ENCODE assay signal across 9 mouse cellular contexts in the genomic region with DNA sequence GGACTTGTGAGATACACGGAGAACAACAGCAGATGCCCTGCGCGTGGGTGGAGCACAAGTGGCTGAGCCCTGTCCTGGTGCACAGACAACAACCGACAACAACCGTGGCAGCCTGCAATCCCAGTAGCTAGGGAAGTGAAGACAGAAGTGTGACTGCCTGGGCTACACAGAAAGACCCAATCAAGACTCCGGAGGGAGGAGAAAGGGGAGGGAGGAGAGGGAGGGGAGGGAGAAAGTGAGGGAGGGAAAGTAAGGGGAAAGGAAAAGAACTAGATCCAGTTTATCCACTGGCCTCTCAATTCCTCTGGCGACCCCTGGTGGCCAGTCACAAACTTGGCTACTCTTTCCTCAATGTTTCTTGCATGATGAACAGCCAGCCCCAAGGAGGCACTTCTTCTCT. TPM values are rescaled to one million over a fixed set of nuclear protein-coding genes. Genes with fewer than 3 reads are reported as not detected.
A peak's percentile ranks its signal among the peaks of the same experiment; 100 is the strongest.
DNase-seq lines count a peak whose midpoint lies in the region; ATAC-seq and TF ChIP-seq lines count a peak whose summit lies in the region.
"Had no signal": no experiment of that assay in that cellular context is flagged by ENCODE, and none has a peak within 500 bp of the region (broad histone marks: within the 10 kb centered on the region; RNA-seq: fewer than 3 reads in every experiment).

No protein-coding gene starts in this region.

- H3K9me3 ChIP-seq in ES-E14 (ENCODE audit: control insufficient read depth, insufficient read depth, low read depth, low read length) = no peaks in the 10 kb centered on the region
- no peaks in the 10 kb centered on the region for H3K9me3 ChIP-seq in forebrain, postnatal 0 days (ENCODE audit: low read length)
- H3K9me3 ChIP-seq in lung, embryonic 15.5 days = no peaks in the 10 kb centered on the region

- H3K4me1 ChIP-seq in ES-E14 (ENCODE audit: control insufficient read depth in 2 of 2, insufficient read depth in 2 of 2, low read length in 2 of 2, poor library complexity in 1 of 2) = peaks cover 0 to 2% of the 10 kb centered on the region in 2 experiments; a peak in 1 of 4 replicates
- no peaks in the 10 kb centered on the region for H3K4me1 ChIP-seq in forebrain, postnatal 0 days (ENCODE audit: insufficient read depth)
- H3K4me1 ChIP-seq in lung, embryonic 15.5 days = peaks cover 18% of the 10 kb centered on the region

- peak; percentile 62 for ATAC-seq in forebrain, postnatal 0 days
- peak; percentile 40; the same call in 1 of the 2 replicates for ATAC-seq in lung, embryonic 15.5 days (ENCODE audit: borderline replicate concordance, extremely low read depth, low FRiP score, low TSS enrichment)

- no peaks in the 10 kb centered on the region for H3K27me3 ChIP-seq in forebrain, postnatal 0 days (ENCODE audit: insufficient read depth, low read length)
- H3K27me3 ChIP-seq in lung, embryonic 15.5 days = no peaks in the 10 kb centered on the region

- no peak overlapping the region for H3K4me3 ChIP-seq in ES-E14 (ENCODE audit: insufficient read depth in 1 of 2, low read depth in 1 of 2, low read length in 2 of 2, poor library complexity in 1 of 2, severe bottlenecking in 1 of 2)
- H3K4me3 ChIP-seq in forebrain, postnatal 0 days (ENCODE audit: low read depth, low read length) = no peak overlapping the region
- H3K4me3 ChIP-seq in lung, embryonic 15.5 days = no peak overlapping the region

- no peak overlapping the region for H3K9ac ChIP-seq in ES-E14 (ENCODE audit: insufficient read depth, low read depth, low read length, poor library complexity, severe bottlenecking)
- no peak overlapping the region for H3K9ac ChIP-seq in forebrain, postnatal 0 days
- H3K9ac ChIP-seq in lung, embryonic 15.5 days = no peak overlapping the region

- intact Hi-C loops in heart, postnatal 36 days (cut with DNase I) = loop anchor here (1.0 to 5.0 kb wide), 6 partner anchors 76 to 270 kb away; no protein-coding TSS in a partner anchor

- DNase-seq in ES-E14 (ENCODE audit: low read depth, low spot score) = peak; percentile 79
- peak; percentile 71 for DNase-seq in cerebellum, adult 11-12 months
- DNase-seq in forebrain, postnatal 0 days = peak; percentile 87
- DNase-seq in heart, postnatal 36 days = peak; percentile 77 to 87
- DNase-seq in layer of hippocampus, adult 8-10 months (ENCODE audit: low spot score in 2 of 2) = peak; percentile 67 to 78
- DNase-seq in retina, embryonic 14.5 days (ENCODE audit: low spot score) = peak; percentile 90
- DNase-seq in urinary bladder, adult 18-20 months (ENCODE audit: low spot score in 2 of 2) = peak; percentile 47 to 61

- no peak overlapping the region for H3K27ac ChIP-seq in ES-E14 (ENCODE audit: insufficient read depth, low read depth, low read length, poor library complexity, severe bottlenecking)
- H3K27ac ChIP-seq in forebrain, postnatal 0 days (ENCODE audit: low read depth, low read length) = no peak overlapping the region
- H3K27ac ChIP-seq in lung, embryonic 15.5 days = no peak overlapping the region

- peak; percentile 89 for TF ChIP-seq CTCF in forebrain, postnatal 0 days (IDR thresholded peaks at IDR 0.05; ENCODE audit: low read depth)

- no peaks in the 10 kb centered on the region for H3K36me3 ChIP-seq in ES-E14 (ENCODE audit: control insufficient read depth, insufficient read depth, low read length, poor library complexity, severe bottlenecking)
- no peaks in the 10 kb centered on the region for H3K36me3 ChIP-seq in forebrain, postnatal 0 days (ENCODE audit: insufficient read depth)
- H3K36me3 ChIP-seq in lung, embryonic 15.5 days = no peaks in the 10 kb centered on the region

- in situ Hi-C loops in ES-E14 (cut with MboI; ENCODE audit: low sequenced_read_pairs in 2 of 2, unreplicated experiment in 2 of 2) = loop anchor here in 1 of 2 experiments (5.0 kb wide), 1 partner anchor 176 kb away; no protein-coding TSS in a partner anchor

- WGBS in forebrain, postnatal 0 days = 14% methylated on average over 7 of the region's 7 CpGs
- WGBS in lung, embryonic 15.5 days = 8% methylated on average over 7 of the region's 7 CpGs

- H3K4me2 ChIP-seq in forebrain, postnatal 0 days (ENCODE audit: low read depth) = no peak overlapping the region
- H3K4me2 ChIP-seq in lung, embryonic 15.5 days = peak overlapping the region; percentile 45

TF ChIP-seq in ES-E14, 5 proteins besides CTCF, POLR2A, EP300 and RAD21:
- TF ChIP-seq CHD2 (IDR thresholded peaks at IDR 0.05; ENCODE audit: low read depth, low read length) = no peak
- TF ChIP-seq ZC3H11A (IDR thresholded peaks at IDR 0.05; ENCODE audit: borderline replicate concordance, low read depth, low read length) = peak; percentile 96

RNA-seq across cellular contexts. Expression of a gene that starts 20.1 kb away (rescaled TPM):
- total RNA-seq in ES-E14 (2012; rRNA removed) = 0.16 and 0.40 TPM in 2 replicates
- total RNA-seq in forebrain, postnatal 0 days (2014; rRNA removed) = not detected in 2 replicates
- polyA plus RNA-seq in forebrain, postnatal 0 days (2015; fragmentation: Nextera tagmentation; extraction: Ambion mirVana) = 0.13 TPM in 1 of 2 replicates, not detected in the other
- not detected for total RNA-seq in heart, postnatal 36 days (2021)
- total RNA-seq in layer of hippocampus, adult 8-10 months (2022) = not detected
- polyA plus RNA-seq in lung, embryonic 15.5 days (2015; fragmentation: Nextera tagmentation; extraction: Ambion mirVana) = 0.14 and 0.19 TPM in 2 replicates
- total RNA-seq: hematopoietic stem cell, adult 5-6 weeks had no signal
